Mouse (Mus musculus) bone marrow macrophage, adult 2 months (primary cell): Measurements from ENCODE around the gene Stx3. TPM values are rescaled to one million over a fixed set of nuclear protein-coding genes. Genes with fewer than 3 reads are reported as not detected.

ENCODE experiments used
- H3K27ac ChIP-seq: 2 replicates; pipeline ENCODE4 v1.5.1; 2012; ENCODE audit warnings: low read depth, low read length; ENCODE audit not compliant: insufficient read depth
- H3K4me1 ChIP-seq: 2 replicates; pipeline ENCODE4 v1.6.1; 2012; ENCODE audit warnings: low read length; ENCODE audit not compliant: control insufficient read depth, insufficient read depth
- H3K4me3 ChIP-seq: 2 replicates; pipeline ENCODE4 v1.5.1; 2012; ENCODE audit warnings: mild to moderate bottlenecking, low read length, moderate library complexity; ENCODE audit not compliant: insufficient read depth
- CTCF ChIP-seq: IDR thresholded peaks from 2 replicates; pipeline ENCODE4 v1.5.1; 2012; ENCODE audit warnings: low read depth, mild to moderate bottlenecking, low read length, moderate library complexity
- POLR2A ChIP-seq: IDR thresholded peaks from 2 replicates; pipeline ENCODE4 v1.6.1; 2012; ENCODE audit warnings: mild to moderate bottlenecking, low read depth, low read length, borderline replicate concordance
- polyA plus RNA-seq: library from polyadenylated mRNA; stranded (reverse); fragments of >200 nt; gene quantifications from 2 replicates; pipeline ENCODE4 v1.2.4, GENCODE M21; 2012; ENCODE audit not compliant: missing spikeins, insufficient read depth, insufficient read length

Gene Stx3
- polyA plus RNA-seq, 1 experiment, result 23.1 TPM

- no peak for TF ChIP-seq POLR2A
- TF ChIP-seq CTCF, result peak; percentile 40; the same call in 1 of the 2 replicates
- peak overlapping the region; percentile 90 for H3K4me3 ChIP-seq
- peaks cover 26% of the 10 kb centered on the region for H3K4me1 ChIP-seq
- no peak overlapping the region for H3K27ac ChIP-seq
These were observed 597 bp upstream of the Stx3 start for GRCm38 (mm10) chr19:11819800-11820199.

GRCm38 (mm10) chr19:11818199-11819142 lies 732 bp downstream of the Stx3 start:
- peak overlapping the region; percentile 53 for H3K27ac ChIP-seq
- peak overlapping the region; percentile 90 for H3K4me3 ChIP-seq
- no peak for TF ChIP-seq CTCF
- no peak for TF ChIP-seq POLR2A
- H3K4me1 ChIP-seq, result peaks cover 26% of the 10 kb centered on the region

- Histone ChIP-seq H3K4me1 (peaks cover 28% of the 10 kb centered on the region), H3K4me3 (peak overlapping the region; percentile 90; the same call in 1 of the 2 replicates), H3K27ac (no peak overlapping the region)
- TF ChIP-seq CTCF (no peak), POLR2A (no peak)
These were observed 1.6 kb downstream of the Stx3 start for GRCm38 (mm10) chr19:11817586-11817985.

- Histone ChIP-seq H3K4me3 (no peak overlapping the region), H3K4me1 (peaks cover 35% of the 10 kb centered on the region), H3K27ac (no peak overlapping the region)
- TF ChIP-seq POLR2A (no peak), CTCF (no peak)
These were observed 2.5 kb downstream of the Stx3 start for GRCm38 (mm10) chr19:11816706-11817105.

GRCm38 (mm10) chr19:11814742-11815333 lies 4.4 kb downstream of the Stx3 start:
- TF ChIP-seq POLR2A, result no peak
- no peak for TF ChIP-seq CTCF
- Histone ChIP-seq H3K27ac (no peak overlapping the region), H3K4me3 (no peak overlapping the region), H3K4me1 (peaks cover 49% of the 10 kb centered on the region)

GRCm38 (mm10) chr19:11813649-11814048 lies 5.6 kb downstream of the Stx3 start:
- Histone ChIP-seq H3K27ac (no peak overlapping the region; the same call in 1 of the 2 replicates), H3K4me1 (peaks cover 52% of the 10 kb centered on the region), H3K4me3 (no peak overlapping the region)
- TF ChIP-seq CTCF (no peak), POLR2A (no peak)

- TF ChIP-seq CTCF, result no peak
- no peak for TF ChIP-seq POLR2A
- H3K27ac ChIP-seq, result no peak overlapping the region; the same call in 1 of the 2 replicates
- H3K4me3 ChIP-seq, result no peak overlapping the region
- H3K4me1 ChIP-seq, result peaks cover 54% of the 10 kb centered on the region
These were observed 6.1 kb downstream of the Stx3 start for GRCm38 (mm10) chr19:11813136-11813535.

GRCm38 (mm10) chr19:11811688-11812365 lies 7.4 kb downstream of the Stx3 start:
- no peak for TF ChIP-seq POLR2A
- TF ChIP-seq CTCF, result no peak
- Histone ChIP-seq H3K4me1 (peaks cover 62% of the 10 kb centered on the region), H3K4me3 (no peak overlapping the region), H3K27ac (no peak overlapping the region)

GRCm38 (mm10) chr19:11810856-11811255 lies 8.3 kb downstream of the Stx3 start:
- Histone ChIP-seq H3K27ac (0 out of 2 replicates have a peak overlapping the region, but pooled peaks have one; percentile 6), H3K4me3 (no peak overlapping the region), H3K4me1 (peaks cover 65% of the 10 kb centered on the region)
- TF ChIP-seq CTCF (no peak), POLR2A (no peak)
